Mouse (Mus musculus) lung, embryonic 14.5 days (tissue): Measurements from ENCODE around the gene Pak6. TPM values are rescaled to one million over a fixed set of nuclear protein-coding genes. Genes with fewer than 3 reads are reported as not detected.

ENCODE experiments used
- ATAC-seq: fragments of 200-750 bp; cut with Nextera tagmentation; 2 replicates; pipeline ENCODE4 v1.8.0; 2017; ENCODE audit warnings: mild to moderate bottlenecking, moderate TSS enrichment, moderate library complexity; ENCODE audit not compliant: insufficient read depth
- DNase-seq: peaks from one replicate; pipeline ENCODE4 v3.0.0-alpha.2; 2015
- H3K27ac ChIP-seq: fragments of 300-500 bp; sonication (generic); 2 replicates; pipeline ENCODE4 v1.5.1; 2014; ENCODE audit warnings: low read depth, mild to moderate bottlenecking, moderate library complexity
- H3K27me3 ChIP-seq: fragments of 300-500 bp; sonication (generic); 2 replicates; pipeline ENCODE4 v1.6.1; 2014; ENCODE audit warnings: low read length, control low read depth; ENCODE audit not compliant: insufficient read depth
- H3K36me3 ChIP-seq: fragments of 300-500 bp; sonication (generic); 2 replicates; pipeline ENCODE4 v1.6.1; 2014; ENCODE audit warnings: control low read depth; ENCODE audit not compliant: insufficient read depth
- H3K4me1 ChIP-seq: fragments of 300-500 bp; sonication (generic); 2 replicates; pipeline ENCODE4 v1.6.1; 2014; ENCODE audit warnings: antibody characterized with exemption, control low read depth; ENCODE audit not compliant: insufficient read depth
- H3K4me2 ChIP-seq: fragments of 300-500 bp; sonication (generic); 2 replicates; pipeline ENCODE4 v1.6.1; 2014; ENCODE audit warnings: mild to moderate bottlenecking
- H3K4me3 ChIP-seq: fragments of 300-500 bp; sonication (generic); 2 replicates; pipeline ENCODE4 v1.5.1; 2014; ENCODE audit warnings: low read depth, low read length
- H3K9ac ChIP-seq: fragments of 300-500 bp; sonication (generic); 2 replicates; pipeline ENCODE4 v1.6.1; 2014
- H3K9me3 ChIP-seq: fragments of 300-500 bp; sonication (generic); 2 replicates; pipeline ENCODE4 v1.6.1; 2016; ENCODE audit warnings: low read depth, low read length, control low read depth
- CTCF ChIP-seq: IDR thresholded peaks from 2 replicates; pipeline ENCODE4 v1.5.1; 2016; ENCODE audit warnings: antibody characterized with exemption, low read depth
- WGBS: fragments of 180-500 bp; shearing (Covaris S2); extraction: QIAGEN DNeasy Blood & Tissue Kit; methylation state at CpG from one replicate; pipeline ENCODE4 v1.1.7; 2014; 5-methylcytosine and 5-hydroxymethylcytosine counted together
- polyA plus RNA-seq: library from polyadenylated mRNA; unstranded; fragments of >200 nt; fragmentation: Nextera tagmentation; extraction: Ambion mirVana; gene quantifications from 2 replicates; pipeline ENCODE4 v1.2.1, GENCODE M21; 2014

Gene Pak6
- polyA plus RNA-seq, 1 experiment from 2014 or later, result 0.95 TPM

DNA sequence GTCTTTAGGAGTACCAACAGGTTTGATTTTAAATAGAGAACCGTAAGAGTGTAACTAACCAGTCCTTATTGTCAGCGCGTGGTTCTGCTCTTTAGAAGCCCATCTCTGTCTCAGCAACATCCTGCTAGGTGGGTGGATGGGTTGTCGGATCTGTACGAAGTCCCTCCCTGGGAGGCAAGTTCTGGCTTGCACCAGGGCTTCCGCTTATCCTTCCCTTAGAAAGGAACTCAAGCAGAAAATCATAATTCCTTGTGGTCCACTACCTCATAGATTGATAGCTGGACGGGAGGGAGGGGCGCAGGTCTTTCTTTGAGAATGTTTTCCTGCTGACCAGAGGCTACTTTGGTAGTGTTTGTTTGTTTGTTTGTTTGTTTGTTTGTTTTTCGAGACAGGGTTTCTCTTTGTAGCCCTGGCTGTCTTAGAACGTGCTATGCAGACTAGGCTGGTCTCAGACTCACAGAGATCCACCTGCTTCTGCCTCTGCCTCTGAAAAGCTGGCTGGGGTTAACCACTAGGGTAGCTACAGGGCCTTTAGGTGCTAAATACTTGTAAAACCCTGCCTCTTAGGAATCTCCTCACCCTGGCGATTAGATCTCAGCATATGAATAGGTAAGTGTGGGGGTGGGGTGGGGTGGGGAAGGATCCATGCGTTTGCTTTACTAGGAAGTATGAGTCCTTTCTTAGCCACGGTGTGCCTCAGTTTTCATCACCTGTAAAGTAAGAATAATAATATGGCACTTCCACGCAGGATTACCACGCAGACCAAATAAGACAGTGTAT, 10.8 kb downstream of the Pak6 start:
- 25% methylated on average over 15 of the region's 15 CpGs for WGBS
- 0 out of 2 replicates have a peak, but pooled peaks cover 7% of the 10 kb centered on the region for H3K4me1 ChIP-seq
- no peak overlapping the region for H3K4me3 ChIP-seq
- H3K9me3 ChIP-seq, result no peaks in the 10 kb centered on the region
- no peak overlapping the region for H3K9ac ChIP-seq
- TF ChIP-seq CTCF, result no peak
- no peak for ATAC-seq
- peaks cover 54% of the 10 kb centered on the region for H3K27me3 ChIP-seq
- DNase-seq, result no peak
- H3K36me3 ChIP-seq, result no peaks in the 10 kb centered on the region
- H3K27ac ChIP-seq, result no peak overlapping the region
- no peak overlapping the region for H3K4me2 ChIP-seq

DNA sequence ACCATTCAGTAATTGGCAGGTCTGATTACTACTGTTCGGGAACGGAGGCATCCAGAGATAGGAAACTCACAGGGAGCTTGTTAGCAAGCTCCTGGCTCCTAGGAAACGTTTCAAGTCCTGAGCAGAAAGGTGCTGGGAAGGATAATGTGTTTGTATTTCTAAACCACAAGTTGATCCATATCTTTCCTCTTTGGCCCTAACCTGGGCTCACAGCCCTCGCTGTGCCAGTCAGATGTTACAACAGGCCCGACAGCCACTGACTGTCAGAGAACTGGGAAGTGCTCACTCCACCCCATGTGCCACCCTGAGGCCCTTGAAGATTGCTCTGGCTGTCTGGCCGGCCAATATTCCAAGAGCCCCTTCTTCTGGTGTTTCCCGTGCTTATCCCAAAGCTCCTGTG, 11.4 kb downstream of the Pak6 start:
- peaks cover 57% of the 10 kb centered on the region for H3K27me3 ChIP-seq
- H3K4me3 ChIP-seq, result no peak overlapping the region
- H3K36me3 ChIP-seq, result no peaks in the 10 kb centered on the region
- H3K4me1 ChIP-seq, result 0 out of 2 replicates have a peak, but pooled peaks cover 7% of the 10 kb centered on the region
- whole genome bisulfite sequencing, result 12% methylated on average over 7 of the region's 7 CpGs
- H3K4me2 ChIP-seq, result no peak overlapping the region
- no peak for TF ChIP-seq CTCF
- no peak overlapping the region for H3K9ac ChIP-seq
- DNase-seq (no peak), ATAC-seq (no peak)
- no peaks in the 10 kb centered on the region for H3K9me3 ChIP-seq
- no peak overlapping the region for H3K27ac ChIP-seq

DNA sequence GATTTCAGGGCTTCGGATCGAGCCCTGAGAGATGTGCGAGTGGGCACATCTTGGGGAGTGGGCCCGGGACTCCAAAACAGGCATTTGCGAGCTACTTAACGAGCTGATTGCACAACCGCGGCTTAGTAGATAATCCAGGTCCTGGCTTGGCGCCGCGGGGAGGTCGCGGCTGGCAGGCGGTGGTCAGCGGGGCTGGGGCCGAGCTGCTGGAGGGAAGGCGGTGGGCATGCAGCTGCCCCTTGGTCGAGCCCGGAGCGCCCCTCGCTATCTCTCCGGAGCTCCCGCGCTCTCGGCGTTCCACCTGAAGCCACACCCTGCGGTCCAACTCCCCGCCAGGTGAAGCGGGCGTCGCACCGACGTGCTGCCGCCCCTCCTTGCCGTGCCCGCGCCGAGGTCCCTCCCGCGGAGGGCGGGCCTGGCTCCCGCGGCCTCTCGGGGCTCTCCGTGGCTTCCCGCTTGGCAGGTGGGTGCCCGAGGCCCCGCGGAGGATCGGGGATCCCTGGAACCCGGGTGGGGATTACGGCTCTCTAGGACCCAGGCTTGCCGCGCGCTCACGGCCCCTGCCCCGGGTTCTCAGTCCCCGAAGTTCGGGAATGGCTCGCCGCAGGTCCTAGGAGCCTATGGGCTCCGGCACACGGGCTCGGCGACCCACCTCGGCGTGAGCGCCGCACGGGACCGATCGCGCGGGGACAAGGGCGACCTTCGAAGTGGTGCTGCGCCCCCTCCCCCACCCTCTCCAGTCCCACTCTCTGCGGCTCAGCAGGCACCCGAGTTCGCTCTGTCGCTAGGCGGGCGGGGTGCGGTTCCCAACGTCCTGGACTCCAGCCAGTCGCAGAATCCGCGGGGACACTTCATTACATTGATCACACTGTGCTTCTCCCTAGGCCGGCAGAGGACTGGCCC, 14.0 kb downstream of the Pak6 start:
- H3K27me3 ChIP-seq, result peaks cover 57% of the 10 kb centered on the region
- H3K27ac ChIP-seq, result no peak overlapping the region
- DNase-seq (peak; percentile 67), ATAC-seq (peak; percentile 48)
- H3K36me3 ChIP-seq, result no peaks in the 10 kb centered on the region
- H3K9ac ChIP-seq, result peak overlapping the region; percentile 48
- peak overlapping the region; percentile 92 for H3K4me2 ChIP-seq
- under 1% methylated on average over 89 of the region's 89 CpGs for WGBS
- H3K4me1 ChIP-seq, result 0 out of 2 replicates have a peak, but pooled peaks cover 7% of the 10 kb centered on the region
- H3K9me3 ChIP-seq, result no peaks in the 10 kb centered on the region
- no peak for TF ChIP-seq CTCF
- H3K4me3 ChIP-seq, result peak overlapping the region; percentile 49

DNA sequence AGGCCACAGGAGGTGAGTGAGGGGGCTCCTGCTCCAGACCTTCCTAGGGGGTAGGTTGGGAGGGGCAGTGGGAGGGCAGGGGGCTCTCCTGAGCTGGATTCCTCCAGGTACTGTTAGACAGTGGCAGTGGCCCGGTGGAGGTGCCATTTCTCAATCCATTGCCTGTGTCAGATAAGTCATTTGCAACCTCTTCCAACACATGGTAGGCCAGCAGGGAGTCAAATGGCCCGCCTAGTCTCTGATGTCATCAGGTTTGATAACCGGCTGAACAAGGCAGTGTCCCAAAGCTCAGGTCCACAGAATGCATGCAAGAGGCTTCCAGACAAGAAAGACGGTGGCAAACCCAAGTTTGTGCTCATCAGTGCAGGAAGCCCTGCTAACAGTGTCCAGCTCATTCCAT, 14.7 kb downstream of the Pak6 start:
- peak overlapping the region; percentile 92 for H3K4me2 ChIP-seq
- no peaks in the 10 kb centered on the region for H3K9me3 ChIP-seq
- peaks cover 57% of the 10 kb centered on the region for H3K27me3 ChIP-seq
- TF ChIP-seq CTCF, result no peak
- ATAC-seq, result peak; percentile 33; the same call in 1 of the 2 replicates
- 0 out of 2 replicates have a peak, but pooled peaks cover 7% of the 10 kb centered on the region for H3K4me1 ChIP-seq
- H3K27ac ChIP-seq, result no peak overlapping the region
- 5% methylated on average over 4 of the region's 4 CpGs for WGBS
- H3K9ac ChIP-seq, result peak overlapping the region; percentile 48
- DNase-seq, result peak; percentile 33
- H3K36me3 ChIP-seq, result no peaks in the 10 kb centered on the region
- peak overlapping the region; percentile 49 for H3K4me3 ChIP-seq

DNA sequence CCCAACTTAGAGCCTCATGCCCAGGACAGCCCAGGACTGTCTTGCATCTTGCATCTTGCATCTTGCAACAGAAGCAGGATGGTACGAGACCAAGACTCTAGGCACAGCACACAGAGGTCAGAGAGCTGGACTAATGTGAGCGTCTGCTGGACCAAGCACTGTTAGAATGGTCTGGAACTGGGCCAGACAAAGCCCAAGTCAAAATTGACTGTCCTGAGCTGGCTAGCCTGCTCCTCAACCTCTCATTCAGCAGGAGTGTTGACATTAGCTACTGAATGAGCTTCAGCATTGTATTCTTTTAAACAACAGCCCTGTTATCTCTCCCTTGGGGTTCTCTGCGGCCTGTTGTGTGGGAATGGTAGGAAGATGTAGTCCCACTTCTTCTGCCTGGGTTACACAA, 16.5 kb downstream of the Pak6 start:
- Histone ChIP-seq H3K36me3 (no peaks in the 10 kb centered on the region), H3K4me2 (no peak overlapping the region), H3K4me3 (no peak overlapping the region), H3K4me1 (0 out of 2 replicates have a peak, but pooled peaks cover 7% of the 10 kb centered on the region), H3K27me3 (peaks cover 42% of the 10 kb centered on the region), H3K9ac (no peak overlapping the region), H3K9me3 (no peaks in the 10 kb centered on the region), H3K27ac (no peak overlapping the region)
- WGBS, result 53% methylated on average over 3 of the region's 3 CpGs
- ATAC-seq, result no peak
- TF ChIP-seq CTCF, result no peak
- no peak for DNase-seq

DNA sequence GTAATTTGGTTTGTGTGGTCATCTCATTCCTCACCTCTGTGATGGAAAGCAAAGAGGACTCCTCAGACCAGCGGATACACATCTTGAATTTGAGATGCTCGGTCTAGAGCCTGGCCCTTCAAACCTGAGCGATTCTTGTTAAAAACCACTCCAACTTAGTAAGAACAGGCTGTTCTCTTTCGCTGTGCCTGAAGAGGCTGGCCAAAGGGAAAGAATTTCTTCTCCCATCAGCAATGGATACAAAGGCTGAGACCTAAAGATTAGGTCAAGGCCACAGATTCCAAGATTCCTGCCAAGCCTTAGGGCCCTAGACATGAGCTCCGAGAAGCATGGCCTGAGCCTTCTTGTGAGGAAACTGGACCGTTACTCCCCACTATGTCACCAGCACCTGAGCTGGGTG, 17.8 kb downstream of the Pak6 start:
- no peak for TF ChIP-seq CTCF
- H3K27me3 ChIP-seq, result peaks cover 30% of the 10 kb centered on the region
- H3K36me3 ChIP-seq, result no peaks in the 10 kb centered on the region
- H3K27ac ChIP-seq, result no peak overlapping the region
- no peak overlapping the region for H3K4me2 ChIP-seq
- no peaks in the 10 kb centered on the region for H3K9me3 ChIP-seq
- H3K4me3 ChIP-seq, result no peak overlapping the region
- 79% methylated on average over 6 of the region's 6 CpGs for WGBS
- H3K9ac ChIP-seq, result no peak overlapping the region
- no peak for ATAC-seq
- H3K4me1 ChIP-seq, result 0 out of 2 replicates have a peak, but pooled peaks cover 7% of the 10 kb centered on the region
- DNase-seq, result no peak
